Mouse (Mus musculus) MEL (cell line): ENCODE results near the gene Eed. TPM values are rescaled to one million over a fixed set of nuclear protein-coding genes. Genes with fewer than 3 reads are reported as not detected.

ENCODE experiments used
- DNase-seq: peaks from one replicate; pipeline ENCODE4 v3.0.0; 2011; ENCODE audit warnings: low read depth, low spot score
- H3K27ac ChIP-seq: 2 replicates; pipeline ENCODE4 v1.5.1; 2012; ENCODE audit warnings: low read depth, mild to moderate bottlenecking, control low read depth, low read length, moderate library complexity; ENCODE audit not compliant: control insufficient read depth
- H3K27me3 ChIP-seq, 2 experiments: fragments of 150-350 bp in 1 of 2; sonication (generic) in 1 of 2; 2 replicates each; pipeline ENCODE4 v1.6.1; 2012; ENCODE audit warnings: low read length in 2 of 2, mild to moderate bottlenecking in 2 of 2, improper control_type of control experiment in 1 of 2, moderate library complexity in 1 of 2; ENCODE audit not compliant: insufficient read depth in 2 of 2, control insufficient read depth in 1 of 2
- H3K36me3 ChIP-seq, 2 experiments: 2 replicates each; pipeline ENCODE4 v1.6.1; 2012 to 2014; ENCODE audit warnings: low read length in 2 of 2, improper control_type of control experiment in 1 of 2, inconsistent platforms in 1 of 2, mild to moderate bottlenecking in 1 of 2; ENCODE audit not compliant: insufficient read depth in 2 of 2, control insufficient read depth in 1 of 2
- H3K4me1 ChIP-seq, 2 experiments: fragments of 150-350 bp in 1 of 2; sonication (generic) in 1 of 2; 2 replicates each; pipeline ENCODE4 v1.6.1; 2012; ENCODE audit warnings: low read length in 2 of 2, improper control_type of control experiment in 1 of 2, mild to moderate bottlenecking in 1 of 2; ENCODE audit not compliant: insufficient read depth in 2 of 2, control insufficient read depth in 1 of 2
- H3K4me3 ChIP-seq, 2 experiments: fragments of 150-350 bp in 1 of 2; sonication (generic) in 1 of 2; 2 replicates each; pipeline ENCODE4 v1.5.1; 2012; ENCODE audit warnings: low read depth in 2 of 2, low read length in 2 of 2, mild to moderate bottlenecking in 2 of 2, moderate library complexity in 2 of 2, control low read depth in 1 of 2, improper control_type of control experiment in 1 of 2; ENCODE audit not compliant: control insufficient read depth in 1 of 2, insufficient read depth in 1 of 2
- H3K79me2 ChIP-seq: 2 replicates; pipeline ENCODE4 v1.6.1; 2012; ENCODE audit warnings: mild to moderate bottlenecking, low read length, moderate library complexity; ENCODE audit not compliant: control insufficient read depth, poor library complexity, insufficient read depth
- H3K9ac ChIP-seq: 2 replicates; pipeline ENCODE4 v1.6.1; 2012; ENCODE audit warnings: low read depth, mild to moderate bottlenecking, control low read depth, low read length, moderate library complexity; ENCODE audit not compliant: control insufficient read depth, poor library complexity, severe bottlenecking
- H3K9me3 ChIP-seq: fragments of 150-350 bp; sonication (generic); replicated peaks from 2 replicates; pipeline ENCODE4 v1.6.1; 2012; ENCODE audit warnings: mild to moderate bottlenecking, low read length, improper control_type of control experiment, moderate library complexity; ENCODE audit not compliant: insufficient read depth
- CHD2 ChIP-seq: IDR thresholded peaks from 2 replicates; pipeline ENCODE4 v1.6.1; 2011; ENCODE audit warnings: low read length, improper control_type of control experiment
- CTCF ChIP-seq, 3 experiments: IDR thresholded peaks in 2 of 3; conservative IDR thresholded peaks in 1 of 3; 2 replicates each; pipeline ENCODE4 v1.5.1; 2011 to 2012; ENCODE audit warnings: low read length in 3 of 3, low read depth in 2 of 3, mild to moderate bottlenecking in 2 of 3, improper control_type of control experiment in 1 of 3, inconsistent platforms in 1 of 3, mixed read lengths in 1 of 3, moderate library complexity in 1 of 3; ENCODE audit not compliant: control insufficient read depth in 1 of 3, insufficient read depth in 1 of 3, poor library complexity in 1 of 3, severe bottlenecking in 1 of 3
- ELF1 ChIP-seq: IDR thresholded peaks from 2 replicates; pipeline ENCODE4 v1.6.1; 2014; ENCODE audit warnings: low read depth, mild to moderate bottlenecking, inconsistent platforms, low read length, improper control_type of control experiment, moderate library complexity
- EP300 ChIP-seq, 2 experiments: IDR thresholded peaks; 2 replicates each; pipeline ENCODE4 v1.6.1; 2011; ENCODE audit warnings: improper control_type of control experiment in 2 of 2, low read length in 2 of 2, low read depth in 1 of 2, mild to moderate bottlenecking in 1 of 2
- GABPA ChIP-seq: IDR thresholded peaks from 2 replicates; pipeline ENCODE4 v1.6.1; 2012; ENCODE audit warnings: low read depth, mild to moderate bottlenecking, inconsistent platforms, low read length, improper control_type of control experiment, moderate library complexity
- GATA1 ChIP-seq: IDR thresholded peaks from 2 replicates; pipeline ENCODE4 v1.6.1; 2011; ENCODE audit warnings: low read depth, low read length, improper control_type of control experiment
- HCFC1 ChIP-seq: IDR thresholded peaks from 2 replicates; pipeline ENCODE4 v1.6.1; 2012; ENCODE audit warnings: low read depth, mild to moderate bottlenecking, inconsistent platforms, low read length, improper control_type of control experiment, moderate library complexity
- KAT2A ChIP-seq: conservative IDR thresholded peaks from 2 replicates; pipeline ENCODE4 v1.6.1; 2012; ENCODE audit warnings: low read depth, low read length, improper control_type of control experiment, inconsistent platforms
- MAFK ChIP-seq: IDR thresholded peaks from 2 replicates; pipeline ENCODE4 v1.6.1; 2011; ENCODE audit warnings: low read depth, mild to moderate bottlenecking, low read length, improper control_type of control experiment, borderline replicate concordance
- MAX ChIP-seq: IDR thresholded peaks from 2 replicates; pipeline ENCODE4 v1.6.1; 2011; ENCODE audit warnings: low read length, improper control_type of control experiment
- MAZ ChIP-seq: IDR thresholded peaks from 2 replicates; pipeline ENCODE4 v1.6.1; 2012; ENCODE audit warnings: low read depth, mild to moderate bottlenecking, inconsistent platforms, low read length, improper control_type of control experiment
- MEF2A ChIP-seq: IDR thresholded peaks from 2 replicates; pipeline ENCODE4 v1.6.1; 2014; ENCODE audit warnings: low read depth, mild to moderate bottlenecking, inconsistent platforms, low read length, improper control_type of control experiment; ENCODE audit not compliant: poor library complexity, insufficient replicate concordance, severe bottlenecking; ENCODE audit errors: extremely low read depth
- MYB ChIP-seq: IDR thresholded peaks from 2 replicates; pipeline ENCODE4 v1.6.1; 2011; ENCODE audit warnings: mild to moderate bottlenecking, low read depth, low read length, improper control_type of control experiment
- NELFE ChIP-seq: IDR thresholded peaks from 2 replicates; pipeline ENCODE4 v1.6.1; 2011; ENCODE audit warnings: low read depth, low read length, improper control_type of control experiment
- NRF1 ChIP-seq: IDR thresholded peaks from 2 replicates; pipeline ENCODE4 v1.6.1; 2014; ENCODE audit warnings: low read depth, mild to moderate bottlenecking, inconsistent platforms, low read length, improper control_type of control experiment, moderate library complexity; ENCODE audit not compliant: poor library complexity, insufficient read depth, severe bottlenecking
- POLR2AphosphoS2 ChIP-seq: IDR thresholded peaks from 2 replicates; pipeline ENCODE4 v1.6.1; 2011; ENCODE audit warnings: low read length, improper control_type of control experiment
- RAD21 ChIP-seq: IDR thresholded peaks from 2 replicates; pipeline ENCODE4 v1.6.1; 2011; ENCODE audit warnings: mild to moderate bottlenecking, low read depth, low read length, improper control_type of control experiment
- RCOR1 ChIP-seq: IDR thresholded peaks from 2 replicates; pipeline ENCODE4 v1.6.1; 2012; ENCODE audit warnings: low read depth, mild to moderate bottlenecking, inconsistent platforms, low read length, improper control_type of control experiment
- SMC3 ChIP-seq: IDR thresholded peaks from 2 replicates; pipeline ENCODE4 v1.6.1; 2011; ENCODE audit warnings: low read depth, low read length, improper control_type of control experiment
- TBP ChIP-seq: IDR thresholded peaks from 2 replicates; pipeline ENCODE4 v1.8.0; 2011; ENCODE audit warnings: low read depth, low read length, improper control_type of control experiment
- UBTF ChIP-seq: IDR thresholded peaks from 2 replicates; pipeline ENCODE4 v1.6.1; 2012; ENCODE audit warnings: low read depth, mild to moderate bottlenecking, inconsistent platforms, low read length, improper control_type of control experiment, moderate library complexity, borderline replicate concordance; ENCODE audit not compliant: insufficient read depth
- USF1 ChIP-seq: IDR thresholded peaks from 2 replicates; pipeline ENCODE4 v1.6.1; 2014; ENCODE audit warnings: low read depth, mild to moderate bottlenecking, inconsistent platforms, low read length, improper control_type of control experiment, moderate library complexity
- USF2 ChIP-seq, 2 experiments: IDR thresholded peaks; 2 replicates each; pipeline ENCODE4 v1.6.1; 2011 to 2012; ENCODE audit warnings: improper control_type of control experiment in 2 of 2, low read length in 2 of 2, borderline replicate concordance in 1 of 2, inconsistent platforms in 1 of 2, low read depth in 1 of 2, mild to moderate bottlenecking in 1 of 2; ENCODE audit not compliant: insufficient read depth in 1 of 2
- ZC3H11A ChIP-seq: IDR thresholded peaks from 2 replicates; pipeline ENCODE4 v1.6.1; 2012; ENCODE audit warnings: low read depth, mild to moderate bottlenecking, inconsistent platforms, low read length, improper control_type of control experiment
- ZKSCAN1 ChIP-seq: IDR thresholded peaks from 2 replicates; pipeline ENCODE4 v1.6.1; 2012; ENCODE audit warnings: low read depth, mild to moderate bottlenecking, inconsistent platforms, low read length, improper control_type of control experiment, moderate library complexity
- polyA plus RNA-seq, 2 experiments: library from polyadenylated mRNA; stranded (reverse) in 1 of 2; unstranded in 1 of 2; fragments of >175 nt in 1 of 2; fragments of >200 nt in 1 of 2; gene quantifications; 2 replicates each; pipeline versions ENCODE4 v1.2.1 to v1.2.4; 2012; ENCODE audit warnings: low replicate concordance in 2 of 2, low read depth in 1 of 2; ENCODE audit not compliant: insufficient read length in 2 of 2, insufficient read depth in 1 of 2, missing spikeins in 1 of 2
- total RNA-seq: library from RNA; depleted of rRNA; stranded (reverse); fragments of 300-350 nt; gene quantifications from 2 replicates; pipeline ENCODE4 v1.2.3, GENCODE M21; 2012

Eed gene
- total and polyA plus RNA-seq, 3 experiments = 94.3 to 668 (median 166) TPM

DNA sequence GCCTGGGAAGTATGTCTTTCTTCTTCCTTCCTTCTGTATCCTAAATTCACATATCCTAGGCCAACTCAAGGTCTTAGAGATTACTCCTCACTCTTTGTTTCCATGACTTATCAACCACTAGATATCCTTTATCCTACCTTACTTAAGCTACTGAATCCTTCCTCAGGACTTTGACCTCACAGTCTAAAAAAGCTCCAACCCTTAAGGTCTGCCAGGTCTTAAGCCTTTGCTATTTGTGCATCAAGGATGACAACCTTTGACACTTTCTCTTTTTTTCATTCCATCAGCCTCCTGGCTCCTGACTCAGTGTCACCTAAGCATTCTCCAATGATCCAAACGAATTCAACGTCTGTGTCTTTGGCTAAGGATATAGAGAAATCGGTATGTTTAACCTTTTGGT is 24.0 kb upstream of the Eed start:
- Histone ChIP-seq H3K27ac (no peak overlapping the region), H3K79me2 (no peaks in the 10 kb centered on the region), H3K9ac (no peak overlapping the region), H3K27me3 (no peaks in the 10 kb centered on the region; a peak in 3 of 4 replicates), H3K36me3 (no peaks in the 10 kb centered on the region), H3K9me3 (no peaks in the 10 kb centered on the region), H3K4me1 (no peaks in the 10 kb centered on the region), H3K4me3 (no peak overlapping the region)
- DNase-seq = no peak
- no peak for TF ChIP-seq SMC3
- TF ChIP-seq CTCF (IDR thresholded peaks at IDR 0.05 in 2 of 3, conservative IDR thresholded peaks at IDR 0.05 in 1 of 3; ENCODE audit: control insufficient read depth in 1 of 3, insufficient read depth in 1 of 3, low read depth in 2 of 3, low read length in 3 of 3, poor library complexity in 1 of 3, severe bottlenecking in 1 of 3) = no peak
- no peak for TF ChIP-seq MYB
- no peak for TF ChIP-seq NELFE
- no peak for TF ChIP-seq ELF1
- TF ChIP-seq NRF1 = no peak

DNA sequence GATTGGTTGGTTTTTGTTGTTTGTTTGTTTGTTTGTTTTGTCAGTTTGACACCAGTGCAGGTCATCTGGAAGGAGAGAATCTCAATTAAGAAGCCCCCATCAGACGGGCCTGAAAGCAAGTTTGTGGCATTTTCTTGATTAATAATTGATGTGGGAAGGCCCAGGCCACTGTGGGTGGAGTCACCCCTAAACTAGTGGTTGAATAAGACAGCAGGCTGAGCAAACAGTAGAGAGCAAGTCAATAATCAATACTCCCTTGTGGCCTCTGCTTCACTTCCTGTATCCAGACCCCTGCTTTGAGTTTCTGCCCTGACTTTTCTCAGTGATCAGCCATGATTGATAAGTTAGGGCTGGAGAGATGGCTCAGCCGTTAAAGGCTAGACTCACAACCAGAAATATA is 21.6 kb upstream of the Eed start:
- no peak for DNase-seq

DNA sequence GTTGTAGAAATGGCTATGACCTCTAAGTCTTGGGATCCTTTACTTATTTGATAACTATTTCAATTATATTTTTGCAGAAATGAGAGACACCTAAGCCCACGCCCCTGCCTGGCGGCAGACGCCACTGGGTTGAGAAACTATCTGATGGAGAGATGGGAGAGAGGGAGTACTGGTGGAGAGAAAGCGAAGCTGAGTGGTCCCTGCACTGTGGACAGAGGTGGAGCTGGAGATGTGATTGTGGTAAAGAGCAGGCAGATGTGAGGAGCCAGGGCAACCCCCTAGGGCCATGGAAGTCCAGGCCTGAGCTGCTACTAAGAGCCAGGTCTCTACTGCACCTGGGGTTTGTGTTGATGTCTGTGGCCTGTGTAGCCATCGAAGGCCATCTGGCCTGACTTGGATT is 18.7 kb upstream of the Eed start:
- Histone ChIP-seq H3K4me1 (peaks cover 0 to 3% of the 10 kb centered on the region in 2 experiments; a peak in 1 of 4 replicates), H3K9me3 (no peaks in the 10 kb centered on the region)
- TF ChIP-seq HCFC1 (no peak), MAX (no peak), ZC3H11A (no peak), USF1 (no peak), RCOR1 (no peak), USF2 (IDR thresholded peaks at IDR 0.05; ENCODE audit: borderline replicate concordance in 1 of 2, insufficient read depth in 1 of 2, low read depth in 1 of 2, low read length in 2 of 2) (no peak), EP300 (IDR thresholded peaks at IDR 0.05; ENCODE audit: low read depth in 1 of 2, low read length in 2 of 2) (no peak), GABPA (no peak), ZKSCAN1 (no peak), SMC3 (no peak), KAT2A (no peak), RAD21 (no peak), GATA1 (no peak), UBTF (no peak), MEF2A (no peak), CHD2 (no peak), MAFK (no peak)
- TF ChIP-seq, all 39 proteins: peak for 0

More for the DNA sequence above, 21.6 kb upstream of the Eed start:
- Histone ChIP-seq H3K9me3 (no peaks in the 10 kb centered on the region), H3K4me3 (no peak overlapping the region), H3K4me1 (peaks cover 0 to 3% of the 10 kb centered on the region in 2 experiments; a peak in 1 of 4 replicates), H3K27ac (no peak overlapping the region), H3K27me3 (no peaks in the 10 kb centered on the region; a peak in 3 of 4 replicates), H3K36me3 (no peaks in the 10 kb centered on the region; a peak in 1 of 4 replicates), H3K9ac (no peak overlapping the region), H3K79me2 (no peaks in the 10 kb centered on the region)
- TF ChIP-seq MYB (no peak), ELF1 (no peak), MAZ (no peak), KAT2A (no peak), POLR2AphosphoS2 (no peak), TBP (no peak), EP300 (IDR thresholded peaks at IDR 0.05; ENCODE audit: low read depth in 1 of 2, low read length in 2 of 2) (no peak)

More for the DNA sequence above, 18.7 kb upstream of the Eed start:
- Histone ChIP-seq H3K9ac (no peak overlapping the region), H3K79me2 (no peaks in the 10 kb centered on the region), H3K4me3 (no peak overlapping the region), H3K27ac (no peak overlapping the region), H3K27me3 (no peaks in the 10 kb centered on the region; a peak in 2 of 4 replicates), H3K36me3 (no peaks in the 10 kb centered on the region; a peak in 1 of 4 replicates)
- DNase-seq = no peak
